ENCODE assay signal across 14 mouse cellular contexts in the genomic region with DNA sequence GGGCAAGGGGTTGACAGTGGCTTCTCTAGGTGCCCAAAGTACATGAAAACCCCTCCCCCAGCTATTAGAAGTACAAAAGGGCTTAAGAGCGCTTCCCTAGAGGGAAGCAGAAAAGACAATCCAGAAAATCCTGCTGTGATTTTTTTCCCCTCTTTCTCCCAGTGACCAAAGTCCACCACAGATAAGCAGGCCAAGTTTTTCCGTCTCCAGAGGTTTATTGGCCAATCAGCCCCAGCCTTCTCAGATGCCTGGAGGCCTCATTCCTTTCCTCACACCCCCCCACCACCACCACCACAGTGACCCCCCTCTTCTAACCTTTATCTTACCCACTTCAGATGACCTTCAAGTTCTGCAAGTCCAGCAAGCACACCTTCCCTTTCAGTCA. TPM values are rescaled to one million over a fixed set of nuclear protein-coding genes. Genes with fewer than 3 reads are reported as not detected.
A peak's percentile ranks its signal among the peaks of the same experiment; 100 is the strongest.
DNase-seq lines count a peak whose midpoint lies in the region; ATAC-seq and TF ChIP-seq lines count a peak whose summit lies in the region.
"Had no signal": no experiment of that assay in that cellular context is flagged by ENCODE, and none has a peak within 500 bp of the region (broad histone marks: within the 10 kb centered on the region; RNA-seq: fewer than 3 reads in every experiment).

No protein-coding gene starts in this region.

- no peaks in the 10 kb centered on the region for H3K36me3 ChIP-seq in lung, embryonic 15.5 days
- H3K36me3 ChIP-seq in kidney, postnatal 0 days (ENCODE audit: insufficient read depth, low read length) = no peaks in the 10 kb centered on the region
- H3K36me3 ChIP-seq in hindbrain, embryonic 13.5 days = no peaks in the 10 kb centered on the region
- H3K36me3 ChIP-seq: embryonic facial prominence, embryonic 13.5 days; hindbrain, embryonic 10.5 days; neural tube, embryonic 13.5 days had no signal

- peak overlapping the region; percentile 90 for H3K27ac ChIP-seq in lung, embryonic 15.5 days
- H3K27ac ChIP-seq in kidney, postnatal 0 days = peak overlapping the region; percentile 88
- H3K27ac ChIP-seq in hindbrain, embryonic 13.5 days = no peak overlapping the region
- H3K27ac ChIP-seq: embryonic facial prominence, embryonic 13.5 days; hindbrain, embryonic 10.5 days had no signal

- no peak for TF ChIP-seq CTCF in kidney, postnatal 0 days (IDR thresholded peaks at IDR 0.05; ENCODE audit: low read depth)

- H3K9ac ChIP-seq in lung, embryonic 15.5 days = no peak overlapping the region
- no peak overlapping the region for H3K9ac ChIP-seq in kidney, postnatal 0 days (ENCODE audit: low read depth, low read length)
- no peak overlapping the region for H3K9ac ChIP-seq in hindbrain, embryonic 13.5 days
- H3K9ac ChIP-seq: embryonic facial prominence, embryonic 13.5 days; neural tube, embryonic 13.5 days had no signal

- H3K27me3 ChIP-seq in lung, embryonic 15.5 days = no peaks in the 10 kb centered on the region
- no peaks in the 10 kb centered on the region for H3K27me3 ChIP-seq in kidney, postnatal 0 days (ENCODE audit: insufficient read depth, low read length)
- H3K27me3 ChIP-seq in hindbrain, embryonic 13.5 days = peaks cover 17% of the 10 kb centered on the region
- H3K27me3 ChIP-seq: embryonic facial prominence, embryonic 13.5 days had no signal

- no peak overlapping the region for H3K4me3 ChIP-seq in lung, embryonic 15.5 days
- H3K4me3 ChIP-seq in kidney, postnatal 0 days (replicated peaks; ENCODE audit: low read depth, low read length) = no peak overlapping the region
- H3K4me3 ChIP-seq in hindbrain, embryonic 13.5 days = no peak overlapping the region
- H3K4me3 ChIP-seq: embryonic facial prominence, embryonic 13.5 days; hindbrain, embryonic 10.5 days; neural tube, embryonic 13.5 days had no signal

- peak; percentile 40 for DNase-seq in kidney, adult 18-20 months
- no peak for DNase-seq in kidney, adult 11 months
- DNase-seq in lung, postnatal 4 days = no peak
- no peak for DNase-seq in kidney, postnatal 0 days (ENCODE audit: low spot score)
- DNase-seq in yolk sac, embryonic 10.5 days (ENCODE audit: low spot score) = peak; percentile 77
- DNase-seq: cerebellum, adult 18-20 months; layer of hippocampus, postnatal 36 days; thymus, postnatal 25 days had no signal

- H3K4me1 ChIP-seq in lung, embryonic 15.5 days = peaks cover 45% of the 10 kb centered on the region
- H3K4me1 ChIP-seq in kidney, postnatal 0 days (replicated peaks; ENCODE audit: insufficient read depth, low read length) = peaks cover 20% of the 10 kb centered on the region
- peaks cover 41% of the 10 kb centered on the region for H3K4me1 ChIP-seq in hindbrain, embryonic 13.5 days (replicated peaks)

- WGBS in lung, embryonic 15.5 days = 46% methylated on average over 2 of the region's 2 CpGs
- WGBS in kidney, postnatal 0 days = 61% methylated on average over 2 of the region's 2 CpGs
- WGBS in hindbrain, embryonic 13.5 days = 62% methylated on average over 2 of the region's 2 CpGs

- no peak for ATAC-seq in lung, embryonic 15.5 days (ENCODE audit: borderline replicate concordance, extremely low read depth, low FRiP score, low TSS enrichment)
- no peak for ATAC-seq in kidney, postnatal 0 days (replicated peaks; ENCODE audit: low FRiP score, low read depth)
- no peak for ATAC-seq in hindbrain, embryonic 13.5 days (ENCODE audit: low FRiP score)
- ATAC-seq: inflammation-experienced regulatory T-cells, adult 6 months had no signal

- H3K9me3 ChIP-seq in lung, embryonic 15.5 days = no peaks in the 10 kb centered on the region
- H3K9me3 ChIP-seq in kidney, postnatal 0 days (replicated peaks; ENCODE audit: low read length) = no peaks in the 10 kb centered on the region
- H3K9me3 ChIP-seq in hindbrain, embryonic 13.5 days = no peaks in the 10 kb centered on the region
- H3K9me3 ChIP-seq: embryonic facial prominence, embryonic 13.5 days; hindbrain, embryonic 10.5 days; neural tube, embryonic 13.5 days had no signal

- no peak overlapping the region for H3K4me2 ChIP-seq in lung, embryonic 15.5 days
- no peak overlapping the region for H3K4me2 ChIP-seq in kidney, postnatal 0 days (ENCODE audit: low read length)
- H3K4me2 ChIP-seq in hindbrain, embryonic 13.5 days = no peak overlapping the region
- H3K4me2 ChIP-seq: embryonic facial prominence, embryonic 13.5 days; neural tube, embryonic 13.5 days had no signal

RNA-seq across cellular contexts. Expression of a gene that starts 58.0 kb away (rescaled TPM):
- 22.7 and 27.0 TPM in 2 replicates for polyA plus RNA-seq in lung, embryonic 15.5 days (2015; fragmentation: Nextera tagmentation; extraction: Ambion mirVana)
- 41.2 and 46.2 TPM in 2 replicates for polyA plus RNA-seq in kidney, postnatal 0 days (2015; fragmentation: Nextera tagmentation; extraction: Ambion mirVana)
- polyA plus RNA-seq in hindbrain, embryonic 13.5 days (2015; fragmentation: Nextera tagmentation; extraction: Ambion mirVana) = 16.5 and 20.2 TPM in 2 replicates

Comparison
In these comparisons a context has a peak if more than half of its experiments do, and no peak if none do; other contexts are left out.
1. DNase-seq: peak in kidney, adult 18-20 months (single experiment) and yolk sac, embryonic 10.5 days (single experiment); none in kidney, adult 11 months (single experiment), lung, postnatal 4 days (0 of 2) and kidney, postnatal 0 days (single experiment).